Mouse (Mus musculus) olfactory bulb, adult 2 months (tissue): ENCODE data around the gene Yrdc.

Source experiments
- CTCF ChIP-seq: fragments of 200-500 bp; IDR thresholded peaks from 2 replicates; pipeline ENCODE4 v1.5.1; 2012; ENCODE audit warnings: low read depth, mild to moderate bottlenecking, low read length, moderate library complexity; ENCODE audit not compliant: insufficient read depth
- POLR2A ChIP-seq: fragments of 200-500 bp; IDR thresholded peaks from 2 replicates; pipeline ENCODE4 v1.6.1; 2012; ENCODE audit warnings: mild to moderate bottlenecking, low read depth, low read length, moderate library complexity; ENCODE audit not compliant: insufficient read depth

DNA sequence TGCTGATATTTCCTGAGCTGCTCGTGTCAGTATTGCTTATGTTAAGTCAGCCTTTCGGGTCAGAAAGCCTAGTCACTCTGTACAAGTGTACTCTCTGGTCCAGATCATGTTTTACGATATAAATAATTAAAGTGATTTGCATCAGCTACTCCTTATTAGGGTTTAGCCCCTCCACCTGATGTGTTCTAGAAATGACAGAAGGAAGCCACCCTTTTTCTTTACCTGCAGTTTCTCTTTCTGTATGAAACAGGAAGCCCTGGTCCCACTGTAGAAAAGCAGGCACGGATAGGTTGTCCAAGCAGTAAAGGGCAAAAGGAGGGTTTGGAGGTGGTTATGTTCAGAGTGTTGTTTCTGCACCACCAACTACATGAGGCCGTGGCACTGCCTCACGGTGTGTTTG, 47.1 kb upstream of the Yrdc start:
- TF ChIP-seq POLR2A (no peak), CTCF (no peak)
